Mouse (Mus musculus): ENCODE data around the gene Phkb. TPM values are rescaled to one million over a fixed set of nuclear protein-coding genes. Genes with fewer than 3 reads are reported as not detected.

The Phkb gene
- polyA plus RNA-seq, 2 experiments: 30.9 to 53.2 TPM

- no peak for ATAC-seq (ENCODE audit: low FRiP score, low read depth)
- H3K9me3 ChIP-seq (ENCODE audit: control insufficient read depth, low read length): no peaks in the 10 kb centered on the region
- no peak overlapping the region for H3K27ac ChIP-seq (replicated peaks; ENCODE audit: low read depth, low read length)
- 63% methylated on average over 5 of the region's 5 CpGs for WGBS
- no peaks in the 10 kb centered on the region for H3K27me3 ChIP-seq (ENCODE audit: control insufficient read depth, insufficient read depth, low read length)
- no peak for TF ChIP-seq POLR2A (IDR thresholded peaks at IDR 0.05; ENCODE audit: borderline replicate concordance, extremely low read depth, insufficient read depth, insufficient read length)
- H3K4me1 ChIP-seq (ENCODE audit: control insufficient read depth, insufficient read depth, low read length): no peaks in the 10 kb centered on the region
- H3K4me3 ChIP-seq (replicated peaks; ENCODE audit: low read length): no peak overlapping the region
- no peak overlapping the region for H3K9ac ChIP-seq (ENCODE audit: low read depth, low read length, severe bottlenecking)
- DNase-seq (ENCODE audit: low spot score): no peak
- no peaks in the 10 kb centered on the region for H3K36me3 ChIP-seq (ENCODE audit: control insufficient read depth, insufficient read depth, low read length)
- no peak overlapping the region for H3K4me2 ChIP-seq (replicated peaks; ENCODE audit: low read depth, low read length, severe bottlenecking)
These were observed 19.9 kb downstream of the Phkb start for GRCm38 (mm10) chr8:85860612-85861011.

GRCm38 (mm10) chr8:85862381-85862780 is 21.6 kb downstream of the Phkb start:
- Histone ChIP-seq H3K9me3 (ENCODE audit: control insufficient read depth, low read length) (no peaks in the 10 kb centered on the region), H3K4me3 (replicated peaks; ENCODE audit: low read length) (no peak overlapping the region), H3K27ac (replicated peaks; ENCODE audit: low read depth, low read length) (no peak overlapping the region), H3K4me1 (ENCODE audit: control insufficient read depth, insufficient read depth, low read length) (no peaks in the 10 kb centered on the region), H3K27me3 (ENCODE audit: control insufficient read depth, insufficient read depth, low read length) (no peaks in the 10 kb centered on the region), H3K4me2 (replicated peaks; ENCODE audit: low read depth, low read length, severe bottlenecking) (no peak overlapping the region), H3K9ac (ENCODE audit: low read depth, low read length, severe bottlenecking) (no peak overlapping the region), H3K36me3 (ENCODE audit: control insufficient read depth, insufficient read depth, low read length) (no peaks in the 10 kb centered on the region)
- no peak for TF ChIP-seq POLR2A (IDR thresholded peaks at IDR 0.05; ENCODE audit: borderline replicate concordance, extremely low read depth, insufficient read depth, insufficient read length)
- 84% methylated on average over 1 of the region's 1 CpGs for WGBS
- DNase-seq (ENCODE audit: low spot score): no peak
- no peak for ATAC-seq (ENCODE audit: low FRiP score, low read depth)

GRCm38 (mm10) chr8:85871660-85872059 is 30.9 kb downstream of the Phkb start:
- no peak for TF ChIP-seq POLR2A (IDR thresholded peaks at IDR 0.05; ENCODE audit: borderline replicate concordance, extremely low read depth, insufficient read depth, insufficient read length)
- no peaks in the 10 kb centered on the region for H3K36me3 ChIP-seq (ENCODE audit: control insufficient read depth, insufficient read depth, low read length)
- H3K4me1 ChIP-seq (ENCODE audit: control insufficient read depth, insufficient read depth, low read length): peaks cover 5% of the 10 kb centered on the region; the same call in 1 of the 2 replicates
- no peak overlapping the region for H3K4me2 ChIP-seq (replicated peaks; ENCODE audit: low read depth, low read length, severe bottlenecking)
- no peak overlapping the region for H3K9ac ChIP-seq (ENCODE audit: low read depth, low read length, severe bottlenecking)
- ATAC-seq (ENCODE audit: low FRiP score, low read depth) (no peak), DNase-seq (ENCODE audit: low spot score) (peak; percentile 76)
- H3K27ac ChIP-seq (replicated peaks; ENCODE audit: low read depth, low read length): peak overlapping the region; percentile 53
- no peaks in the 10 kb centered on the region for H3K9me3 ChIP-seq (ENCODE audit: control insufficient read depth, low read length)
- no peaks in the 10 kb centered on the region for H3K27me3 ChIP-seq (ENCODE audit: control insufficient read depth, insufficient read depth, low read length)
- WGBS: 36% methylated on average over 2 of the region's 2 CpGs
- H3K4me3 ChIP-seq (replicated peaks; ENCODE audit: low read length): no peak overlapping the region

DNA sequence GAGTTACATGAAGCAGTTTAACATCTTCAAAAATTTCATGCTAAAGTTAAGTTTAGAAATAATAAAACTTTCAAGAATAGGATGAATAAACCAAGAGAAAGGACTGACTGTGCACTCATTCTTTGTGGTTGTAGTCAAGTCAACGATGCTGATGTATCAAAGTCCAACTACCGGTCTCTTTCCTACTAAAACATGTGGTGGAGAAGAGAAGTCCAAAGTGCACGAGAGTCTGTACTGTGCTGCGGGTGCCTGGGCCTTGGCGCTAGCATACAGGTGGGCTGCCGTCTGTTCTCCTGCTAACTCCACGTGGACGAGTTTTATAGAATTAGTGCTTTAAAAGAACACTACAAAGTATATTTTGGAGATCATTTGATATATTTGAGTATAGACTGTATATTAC is 37.2 kb downstream of the Phkb start:
- TF ChIP-seq POLR2A (IDR thresholded peaks at IDR 0.05; ENCODE audit: borderline replicate concordance, extremely low read depth, insufficient read depth, insufficient read length): no peak
- Histone ChIP-seq H3K27ac (replicated peaks; ENCODE audit: low read depth, low read length) (no peak overlapping the region), H3K9ac (ENCODE audit: low read depth, low read length, severe bottlenecking) (no peak overlapping the region), H3K4me1 (ENCODE audit: control insufficient read depth, insufficient read depth, low read length) (no peaks in the 10 kb centered on the region), H3K9me3 (ENCODE audit: control insufficient read depth, low read length) (no peaks in the 10 kb centered on the region), H3K4me3 (replicated peaks; ENCODE audit: low read length) (no peak overlapping the region), H3K4me2 (replicated peaks; ENCODE audit: low read depth, low read length, severe bottlenecking) (no peak overlapping the region), H3K36me3 (ENCODE audit: control insufficient read depth, insufficient read depth, low read length) (peaks cover 19% of the 10 kb centered on the region), H3K27me3 (ENCODE audit: control insufficient read depth, insufficient read depth, low read length) (no peaks in the 10 kb centered on the region)
- DNase-seq (ENCODE audit: low spot score): no peak
- WGBS: 94% methylated on average over 8 of the region's 8 CpGs
- ATAC-seq (ENCODE audit: low FRiP score, low read depth): no peak

GRCm38 (mm10) chr8:85879624-85880023 is 38.9 kb downstream of the Phkb start:
- Histone ChIP-seq H3K9ac (ENCODE audit: low read depth, low read length, severe bottlenecking) (no peak overlapping the region), H3K4me2 (replicated peaks; ENCODE audit: low read depth, low read length, severe bottlenecking) (no peak overlapping the region), H3K27me3 (ENCODE audit: control insufficient read depth, insufficient read depth, low read length) (no peaks in the 10 kb centered on the region), H3K4me1 (ENCODE audit: control insufficient read depth, insufficient read depth, low read length) (no peaks in the 10 kb centered on the region), H3K4me3 (replicated peaks; ENCODE audit: low read length) (no peak overlapping the region), H3K27ac (replicated peaks; ENCODE audit: low read depth, low read length) (no peak overlapping the region), H3K9me3 (ENCODE audit: control insufficient read depth, low read length) (no peaks in the 10 kb centered on the region), H3K36me3 (ENCODE audit: control insufficient read depth, insufficient read depth, low read length) (peaks cover 24% of the 10 kb centered on the region)
- no peak for ATAC-seq (ENCODE audit: low FRiP score, low read depth)
- no peak for DNase-seq (ENCODE audit: low spot score)
- 88% methylated on average over 7 of the region's 7 CpGs for WGBS
- TF ChIP-seq POLR2A (IDR thresholded peaks at IDR 0.05; ENCODE audit: borderline replicate concordance, extremely low read depth, insufficient read depth, insufficient read length): no peak

DNA sequence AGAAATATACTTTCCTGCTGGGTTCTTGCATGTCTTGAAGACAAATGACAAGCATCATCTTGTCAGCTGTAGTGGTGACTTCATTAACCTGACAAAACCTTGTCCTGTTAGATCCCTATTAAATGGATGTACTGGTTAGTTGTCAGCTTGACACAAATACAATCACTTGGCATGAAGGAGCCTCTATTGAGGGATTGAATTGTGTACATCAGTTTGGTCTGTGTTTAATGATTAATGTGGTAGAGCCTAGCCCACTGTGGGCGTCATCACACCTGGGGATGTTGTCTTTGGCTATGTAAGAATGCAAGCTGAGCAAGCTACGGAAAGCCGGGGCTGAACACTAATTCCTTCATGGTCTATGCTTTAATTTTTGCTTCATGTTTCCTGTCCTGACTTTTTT is 44.1 kb downstream of the Phkb start:
- Histone ChIP-seq H3K4me2 (replicated peaks; ENCODE audit: low read depth, low read length, severe bottlenecking) (no peak overlapping the region), H3K9ac (ENCODE audit: low read depth, low read length, severe bottlenecking) (no peak overlapping the region), H3K27ac (replicated peaks; ENCODE audit: low read depth, low read length) (no peak overlapping the region), H3K36me3 (ENCODE audit: control insufficient read depth, insufficient read depth, low read length) (peaks cover 26% of the 10 kb centered on the region), H3K27me3 (ENCODE audit: control insufficient read depth, insufficient read depth, low read length) (no peaks in the 10 kb centered on the region), H3K4me1 (ENCODE audit: control insufficient read depth, insufficient read depth, low read length) (no peaks in the 10 kb centered on the region), H3K9me3 (ENCODE audit: control insufficient read depth, low read length) (no peaks in the 10 kb centered on the region), H3K4me3 (replicated peaks; ENCODE audit: low read length) (no peak overlapping the region)
- DNase-seq (ENCODE audit: low spot score): no peak
- no peak for TF ChIP-seq POLR2A (IDR thresholded peaks at IDR 0.05; ENCODE audit: borderline replicate concordance, extremely low read depth, insufficient read depth, insufficient read length)
- WGBS: 92% methylated on average over 3 of the region's 3 CpGs
- no peak for ATAC-seq (ENCODE audit: low FRiP score, low read depth)

All from limb, embryonic 14.5 days (tissue).